Mouse (Mus musculus) 3134 (cell line): ENCODE measurements around the gene Rbp4.

Experiments used
- DNase-seq: peaks from one replicate; pipeline ENCODE4 v3.0.0-alpha.2; 2011; ENCODE audit warnings: low spot score; ENCODE audit not compliant: insufficient read length; ENCODE audit errors: extremely low read depth

Gene Rbp4

GRCm38 (mm10) chr19:38091512-38091985, 33.5 kb downstream of the Rbp4 start:
- DNase-seq, result no peak

- no peak for DNase-seq
Measured at GRCm38 (mm10) chr19:38089358-38089757, 35.7 kb downstream of the Rbp4 start.

DNA sequence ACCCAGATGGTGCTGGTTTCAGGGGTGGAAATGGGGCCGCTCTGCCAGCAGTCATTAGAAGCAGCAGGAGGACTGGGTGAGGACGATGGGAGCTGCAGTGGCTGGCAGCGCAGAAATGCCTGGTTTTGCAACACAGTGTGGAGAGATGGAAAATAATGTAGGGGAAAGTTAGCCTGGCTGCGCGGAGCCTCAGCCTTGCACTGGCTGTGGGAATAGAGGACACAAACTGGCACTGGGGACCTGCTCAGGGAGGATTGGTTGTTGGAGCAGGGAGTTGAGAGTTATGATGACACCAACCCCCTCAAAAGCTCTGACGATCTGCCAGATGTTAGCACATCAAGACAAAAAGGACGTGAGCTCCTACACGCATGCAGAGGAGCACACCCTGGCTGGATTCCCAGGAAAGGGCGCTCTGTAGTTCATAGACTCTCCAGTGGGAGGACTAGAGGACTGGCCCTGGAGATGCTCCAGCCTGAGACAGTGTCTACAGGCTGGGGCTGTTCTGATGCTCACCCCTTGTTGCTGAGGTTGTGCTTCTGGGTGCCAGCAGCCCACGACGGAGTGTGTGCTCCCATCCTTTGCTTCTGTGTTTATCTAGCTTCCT, 38.0 kb downstream of the Rbp4 start:
- peak; percentile 22 for DNase-seq

DNA sequence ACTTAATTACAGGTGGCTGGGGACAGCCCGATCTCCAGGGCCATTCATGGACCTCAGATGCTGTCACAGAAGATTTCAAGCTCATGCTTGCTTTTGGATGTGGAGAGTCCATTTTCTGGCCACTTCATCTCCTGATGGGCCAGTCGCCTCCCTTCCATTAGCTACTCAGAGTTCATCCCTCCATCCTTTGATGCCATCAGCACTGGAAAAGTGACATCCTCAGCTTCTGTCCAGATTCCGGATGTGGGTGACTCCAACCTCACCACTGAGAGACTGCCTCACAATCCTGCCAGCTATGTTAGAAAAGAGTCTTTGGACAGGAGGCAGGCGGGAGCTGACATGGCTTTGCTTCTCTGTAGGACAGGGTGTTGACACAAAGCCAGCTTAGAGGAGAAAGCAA, 39.2 kb downstream of the Rbp4 start:
- DNase-seq, result no peak

GRCm38 (mm10) chr19:38082931-38083525, 42.1 kb downstream of the Rbp4 start:
- DNase-seq, result no peak

GRCm38 (mm10) chr19:38081361-38081760, 43.7 kb downstream of the Rbp4 start:
- no peak for DNase-seq

DNA sequence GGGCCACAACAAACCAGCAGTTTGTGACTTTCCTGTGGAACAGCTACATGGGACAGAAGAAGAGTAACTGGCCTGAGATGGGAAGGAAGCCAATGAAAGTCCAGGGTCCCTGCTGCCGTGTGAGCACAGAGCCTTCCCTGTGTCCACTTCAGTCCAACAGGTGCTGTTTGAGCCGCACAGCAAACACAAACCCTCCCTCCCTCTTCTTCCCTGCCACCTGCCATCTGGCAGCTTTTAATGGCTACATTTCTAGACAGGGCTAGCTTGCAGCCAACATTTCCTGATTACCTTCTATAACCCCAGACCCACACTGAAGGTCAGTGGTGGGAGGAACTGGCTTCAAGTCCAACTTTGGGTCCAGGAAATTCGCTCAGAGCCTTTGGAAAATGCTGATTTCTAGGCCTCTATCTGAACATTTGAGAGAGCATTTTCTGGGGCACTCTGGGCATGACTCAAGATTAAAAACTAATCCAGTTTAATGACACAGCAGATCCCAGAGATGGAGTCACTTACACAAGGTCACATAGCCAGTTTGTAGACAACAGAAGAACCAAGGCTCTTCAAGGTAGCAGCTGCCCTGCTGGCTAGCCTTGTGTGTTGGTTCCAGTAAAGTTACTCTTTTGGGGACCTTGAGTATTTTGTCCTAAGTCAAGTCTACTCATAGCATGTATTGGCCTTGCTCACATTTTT, 47.1 kb downstream of the Rbp4 start:
- DNase-seq, result no peak

- DNase-seq, result no peak
Measured at GRCm38 (mm10) chr19:38076251-38076650, 48.8 kb downstream of the Rbp4 start.

- no peak for DNase-seq
Measured at GRCm38 (mm10) chr19:38075051-38075450, 50.0 kb downstream of the Rbp4 start.

GRCm38 (mm10) chr19:38073226-38073625, 51.9 kb downstream of the Rbp4 start:
- no peak for DNase-seq
